Mouse (Mus musculus): ENCODE data around the gene Ice2.

The Ice2 gene

GRCm38 (mm10) chr9:69463046-69463445 is 65.3 kb downstream of the Ice2 start:
- no peak for DNase-seq

GRCm38 (mm10) chr9:69464109-69464756 is 66.5 kb downstream of the Ice2 start:
- no peak for DNase-seq

GRCm38 (mm10) chr9:69466098-69466497 is 68.4 kb downstream of the Ice2 start:
- DNase-seq = no peak

- DNase-seq = no peak
Measured at GRCm38 (mm10) chr9:69467310-69467939, 69.7 kb downstream of the Ice2 start.

- DNase-seq = peak; percentile 92
Measured at GRCm38 (mm10) chr9:69468991-69469390, 71.3 kb downstream of the Ice2 start.

GRCm38 (mm10) chr9:69470362-69470761 is 72.7 kb downstream of the Ice2 start:
- DNase-seq = no peak

DNA sequence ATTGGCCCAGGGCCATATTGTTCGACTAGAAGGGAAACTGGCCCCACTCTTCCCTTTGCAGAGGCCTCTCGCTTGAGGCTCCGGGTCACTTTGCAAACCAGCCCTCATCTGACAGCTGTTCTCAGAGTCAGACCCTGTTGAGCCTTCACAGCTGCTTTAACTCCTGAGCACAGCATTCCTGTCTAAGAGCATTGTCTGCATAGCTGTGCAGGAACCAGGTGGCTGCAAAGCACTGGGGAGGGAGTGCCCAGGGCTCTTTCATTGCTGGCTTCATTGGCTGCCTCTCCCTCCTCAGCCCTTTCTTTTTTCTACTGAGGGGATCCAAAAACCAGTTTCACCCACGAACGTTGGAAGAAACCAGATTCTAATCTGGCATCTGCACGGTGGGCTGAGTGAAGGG is 73.2 kb downstream of the Ice2 start:
- DNase-seq = peak; percentile 94

DNA sequence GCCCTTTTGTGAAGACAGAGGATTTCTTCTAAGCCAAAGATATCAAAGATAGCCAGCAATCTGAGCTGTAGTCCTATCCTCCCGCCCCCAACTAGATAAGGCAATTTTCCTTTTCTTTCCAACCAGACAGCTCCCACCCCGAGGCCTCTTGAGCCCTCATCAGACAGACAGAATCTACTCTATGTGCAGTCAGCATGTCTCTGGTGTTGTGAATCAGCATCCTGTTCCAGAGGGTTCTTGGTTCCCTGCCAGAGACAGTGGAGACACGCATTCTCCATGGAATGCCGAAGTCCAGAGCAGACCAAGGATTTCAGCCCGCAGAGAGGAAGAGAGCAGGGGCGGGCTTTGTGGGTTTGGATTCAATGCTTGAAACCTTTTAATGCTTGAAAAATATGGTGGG is 75.0 kb downstream of the Ice2 start:
- DNase-seq = peak; percentile 98

GRCm38 (mm10) chr9:69475873-69476272 is 78.2 kb downstream of the Ice2 start:
- DNase-seq = no peak

GRCm38 (mm10) chr9:69477195-69477823 is 79.6 kb downstream of the Ice2 start:
- DNase-seq = peak; percentile 98

DNA sequence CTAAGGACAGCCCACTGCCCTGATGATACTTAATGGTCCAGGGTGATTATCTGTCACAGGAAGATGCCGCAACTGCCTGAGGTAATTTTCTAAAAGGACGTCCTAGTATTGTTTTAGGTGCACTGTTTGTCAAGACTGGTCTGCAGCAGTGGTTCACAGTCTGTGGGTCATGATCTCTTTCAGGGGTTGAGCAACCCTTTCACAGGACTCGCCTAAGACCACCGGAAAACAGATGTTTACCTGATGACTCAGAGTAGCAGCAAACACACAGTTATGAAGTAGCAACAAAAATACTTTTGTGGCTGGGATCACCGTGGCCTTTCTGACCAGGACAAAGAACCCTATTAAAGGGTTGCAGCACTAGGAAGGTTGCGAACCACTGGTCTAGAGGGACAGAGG is 80.1 kb downstream of the Ice2 start:
- DNase-seq = no peak

GRCm38 (mm10) chr9:69480344-69480743 is 82.6 kb downstream of the Ice2 start:
- DNase-seq = peak; percentile 96

Data from heart, adult 11 months (tissue).